Mouse (Mus musculus): ENCODE data around the gene Tenm2. TPM values are rescaled to one million over a fixed set of nuclear protein-coding genes. Genes with fewer than 3 reads are reported as not detected.

Tenm2 gene
- polyA plus RNA-seq, 1 experiment from 2014 or later = 5.6 TPM

GRCm38 (mm10) chr11:36246152-36246551, 989.6 kb downstream of the Tenm2 start:
- WGBS = 63% methylated on average over 3 of the region's 3 CpGs
- Histone ChIP-seq H3K27ac (no peak overlapping the region), H3K9ac (no peak overlapping the region), H3K27me3 (no peaks in the 10 kb centered on the region), H3K36me3 (no peaks in the 10 kb centered on the region), H3K4me1 (peaks cover 17% of the 10 kb centered on the region), H3K4me2 (no peak overlapping the region), H3K4me3 (no peak overlapping the region), H3K9me3 (no peaks in the 10 kb centered on the region)
- ATAC-seq (ENCODE audit: insufficient number of reproducible peaks, low FRiP score, low TSS enrichment, low read depth) = no peak

DNA sequence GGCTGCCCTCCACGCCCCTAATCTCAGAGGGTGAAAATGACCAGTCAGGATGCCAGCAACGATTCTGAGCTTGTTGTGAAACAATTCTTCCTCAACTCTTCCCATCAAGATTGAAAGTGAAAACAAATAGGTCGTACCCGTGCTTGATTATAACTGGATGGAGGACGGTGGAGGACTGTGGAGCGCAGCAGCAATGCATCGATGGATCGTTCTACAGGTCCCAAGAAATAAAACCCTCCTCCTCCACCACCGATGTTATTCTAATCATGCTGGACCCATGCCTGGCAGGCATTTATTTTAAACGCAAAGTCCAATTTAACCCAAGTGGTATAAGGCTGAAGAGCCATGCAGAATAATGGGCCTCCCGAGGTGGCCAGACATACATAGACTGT, 991.3 kb downstream of the Tenm2 start:
- Histone ChIP-seq H3K27me3 (no peaks in the 10 kb centered on the region), H3K9ac (no peak overlapping the region), H3K27ac (peak overlapping the region; percentile 50), H3K9me3 (no peaks in the 10 kb centered on the region), H3K36me3 (no peaks in the 10 kb centered on the region), H3K4me3 (no peak overlapping the region), H3K4me1 (peaks cover 17% of the 10 kb centered on the region), H3K4me2 (no peak overlapping the region)
- 74% methylated on average over 11 of the region's 11 CpGs for WGBS
- no peak for ATAC-seq (ENCODE audit: insufficient number of reproducible peaks, low FRiP score, low TSS enrichment, low read depth)

GRCm38 (mm10) chr11:36243747-36244490, 991.8 kb downstream of the Tenm2 start:
- H3K9me3 ChIP-seq = no peaks in the 10 kb centered on the region
- H3K4me1 ChIP-seq = peaks cover 21% of the 10 kb centered on the region
- H3K9ac ChIP-seq = no peak overlapping the region
- peak; percentile 35; the same call in 1 of the 2 replicates for ATAC-seq (ENCODE audit: insufficient number of reproducible peaks, low FRiP score, low TSS enrichment, low read depth)
- no peaks in the 10 kb centered on the region for H3K27me3 ChIP-seq
- H3K4me3 ChIP-seq = no peak overlapping the region
- peak overlapping the region; percentile 50 for H3K27ac ChIP-seq
- WGBS = 29% methylated on average over 18 of the region's 18 CpGs
- no peaks in the 10 kb centered on the region for H3K36me3 ChIP-seq
- H3K4me2 ChIP-seq = peak overlapping the region; percentile 6

DNA sequence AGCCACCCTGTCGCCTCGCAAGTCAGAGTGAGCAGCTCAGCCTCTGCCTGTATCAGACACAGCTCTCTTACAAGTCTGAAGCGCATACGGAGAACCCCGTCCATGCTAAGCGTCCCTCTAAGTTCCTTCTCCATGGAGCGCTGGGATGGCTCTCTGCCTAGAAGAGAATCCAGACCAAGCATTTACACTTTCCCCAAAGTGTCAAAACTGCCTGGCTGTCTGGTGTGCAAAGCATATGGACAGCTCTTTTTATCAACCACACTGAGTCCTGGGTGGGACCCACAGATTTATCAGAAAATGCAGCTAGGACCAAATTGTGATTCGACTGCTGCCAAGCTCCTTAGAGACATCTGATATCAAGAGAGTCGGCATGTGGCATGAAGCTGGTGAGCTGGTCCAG, 996.9 kb downstream of the Tenm2 start:
- H3K27ac ChIP-seq = no peak overlapping the region
- H3K36me3 ChIP-seq = no peaks in the 10 kb centered on the region
- no peak overlapping the region for H3K4me2 ChIP-seq
- H3K27me3 ChIP-seq = no peaks in the 10 kb centered on the region
- H3K4me1 ChIP-seq = peaks cover 15% of the 10 kb centered on the region
- no peak overlapping the region for H3K4me3 ChIP-seq
- H3K9me3 ChIP-seq = no peaks in the 10 kb centered on the region
- no peak overlapping the region for H3K9ac ChIP-seq
- ATAC-seq (ENCODE audit: insufficient number of reproducible peaks, low FRiP score, low TSS enrichment, low read depth) = no peak
- WGBS = 77% methylated on average over 9 of the region's 9 CpGs

DNA sequence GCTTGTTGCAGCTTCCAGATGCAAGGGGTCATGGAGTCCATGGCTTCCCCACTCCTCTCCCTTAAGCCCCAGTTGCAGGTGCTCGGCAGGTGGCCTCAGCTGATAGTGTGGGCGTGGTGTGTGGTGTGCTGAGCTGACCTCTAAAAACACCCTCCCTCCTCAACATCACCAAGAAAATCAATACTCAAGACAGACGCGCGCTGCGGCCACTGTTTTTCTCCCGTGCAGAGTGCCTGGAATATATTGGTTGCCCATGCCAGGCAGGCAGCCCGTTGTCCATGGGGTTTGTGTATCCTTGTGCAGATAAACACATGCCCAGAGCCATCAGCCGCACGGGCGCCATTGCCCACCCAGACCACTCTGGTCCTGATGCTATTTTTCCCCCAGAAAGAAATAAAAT, 1007.1 kb downstream of the Tenm2 start:
- Histone ChIP-seq H3K27me3 (no peaks in the 10 kb centered on the region), H3K9ac (no peak overlapping the region), H3K36me3 (no peaks in the 10 kb centered on the region), H3K4me2 (no peak overlapping the region), H3K4me1 (peaks cover 6% of the 10 kb centered on the region), H3K9me3 (no peaks in the 10 kb centered on the region), H3K4me3 (no peak overlapping the region), H3K27ac (no peak overlapping the region)
- WGBS = 84% methylated on average over 11 of the region's 11 CpGs
- ATAC-seq (ENCODE audit: insufficient number of reproducible peaks, low FRiP score, low TSS enrichment, low read depth) = no peak

GRCm38 (mm10) chr11:36228196-36228595, 1007.6 kb downstream of the Tenm2 start:
- Histone ChIP-seq H3K4me3 (no peak overlapping the region), H3K9ac (no peak overlapping the region), H3K27ac (no peak overlapping the region), H3K4me2 (no peak overlapping the region), H3K9me3 (no peaks in the 10 kb centered on the region), H3K36me3 (no peaks in the 10 kb centered on the region), H3K27me3 (no peaks in the 10 kb centered on the region), H3K4me1 (peaks cover 6% of the 10 kb centered on the region)
- no peak for ATAC-seq (ENCODE audit: insufficient number of reproducible peaks, low FRiP score, low TSS enrichment, low read depth)
- 76% methylated on average over 6 of the region's 6 CpGs for WGBS

DNA sequence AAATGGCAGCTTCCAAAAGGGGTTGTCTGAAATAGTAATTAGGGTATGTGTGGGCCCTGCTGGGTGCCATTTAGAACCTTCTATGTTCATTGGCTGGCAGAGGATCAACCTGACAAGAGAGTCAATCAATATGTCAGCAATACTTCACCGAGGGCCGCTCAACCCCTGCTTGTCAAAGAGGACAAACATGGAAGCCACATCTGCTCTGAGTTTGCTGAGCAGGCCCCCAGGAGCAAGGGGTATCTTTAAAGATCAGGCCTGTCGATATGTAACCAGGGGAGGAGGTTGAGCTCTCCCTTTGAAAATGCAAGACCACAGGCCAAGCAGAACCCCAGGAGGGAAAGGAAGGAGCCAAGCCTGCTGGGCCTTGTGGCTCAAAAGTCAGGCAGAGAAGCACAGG, 1009.7 kb downstream of the Tenm2 start:
- Histone ChIP-seq H3K9ac (no peak overlapping the region), H3K36me3 (no peaks in the 10 kb centered on the region), H3K4me2 (no peak overlapping the region), H3K4me1 (peaks cover 11% of the 10 kb centered on the region), H3K4me3 (no peak overlapping the region), H3K27me3 (no peaks in the 10 kb centered on the region), H3K9me3 (no peaks in the 10 kb centered on the region), H3K27ac (no peak overlapping the region)
- 49% methylated on average over 3 of the region's 3 CpGs for WGBS
- no peak for ATAC-seq (ENCODE audit: insufficient number of reproducible peaks, low FRiP score, low TSS enrichment, low read depth)

- Histone ChIP-seq H3K4me1 (peaks cover 18% of the 10 kb centered on the region), H3K9ac (no peak overlapping the region), H3K4me2 (no peak overlapping the region), H3K9me3 (no peaks in the 10 kb centered on the region), H3K27ac (no peak overlapping the region), H3K27me3 (no peaks in the 10 kb centered on the region), H3K4me3 (no peak overlapping the region), H3K36me3 (no peaks in the 10 kb centered on the region)
- 87% methylated on average over 7 of the region's 7 CpGs for WGBS
- no peak for ATAC-seq (ENCODE audit: insufficient number of reproducible peaks, low FRiP score, low TSS enrichment, low read depth)
These were observed 1011.9 kb downstream of the Tenm2 start for GRCm38 (mm10) chr11:36223716-36224439.

DNA sequence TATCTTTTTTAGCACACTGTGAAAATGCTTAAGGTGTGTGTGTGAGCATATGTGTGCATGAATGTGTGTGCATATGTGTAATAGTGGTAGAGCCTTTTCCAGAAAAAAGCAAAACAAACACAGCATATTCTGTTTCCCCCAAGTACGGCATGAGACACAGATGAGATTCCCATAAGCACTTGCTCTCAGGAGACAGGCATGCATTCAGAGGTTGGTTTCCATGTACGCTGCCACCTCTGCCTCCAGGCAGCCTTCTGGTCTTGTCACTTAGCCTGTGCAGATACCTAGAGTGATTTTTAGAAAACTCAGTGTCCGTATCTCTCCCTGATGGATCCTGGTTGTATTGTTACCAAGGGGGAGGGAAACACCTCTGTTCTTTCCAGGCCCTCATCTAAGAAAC, 1013.7 kb downstream of the Tenm2 start:
- no peak overlapping the region for H3K27ac ChIP-seq
- no peak for ATAC-seq (ENCODE audit: insufficient number of reproducible peaks, low FRiP score, low TSS enrichment, low read depth)
- no peaks in the 10 kb centered on the region for H3K36me3 ChIP-seq
- WGBS = 80% methylated on average over 3 of the region's 3 CpGs
- H3K4me1 ChIP-seq = peaks cover 12% of the 10 kb centered on the region
- no peaks in the 10 kb centered on the region for H3K27me3 ChIP-seq
- no peak overlapping the region for H3K9ac ChIP-seq
- H3K4me3 ChIP-seq = no peak overlapping the region
- no peaks in the 10 kb centered on the region for H3K9me3 ChIP-seq
- H3K4me2 ChIP-seq = no peak overlapping the region

DNA sequence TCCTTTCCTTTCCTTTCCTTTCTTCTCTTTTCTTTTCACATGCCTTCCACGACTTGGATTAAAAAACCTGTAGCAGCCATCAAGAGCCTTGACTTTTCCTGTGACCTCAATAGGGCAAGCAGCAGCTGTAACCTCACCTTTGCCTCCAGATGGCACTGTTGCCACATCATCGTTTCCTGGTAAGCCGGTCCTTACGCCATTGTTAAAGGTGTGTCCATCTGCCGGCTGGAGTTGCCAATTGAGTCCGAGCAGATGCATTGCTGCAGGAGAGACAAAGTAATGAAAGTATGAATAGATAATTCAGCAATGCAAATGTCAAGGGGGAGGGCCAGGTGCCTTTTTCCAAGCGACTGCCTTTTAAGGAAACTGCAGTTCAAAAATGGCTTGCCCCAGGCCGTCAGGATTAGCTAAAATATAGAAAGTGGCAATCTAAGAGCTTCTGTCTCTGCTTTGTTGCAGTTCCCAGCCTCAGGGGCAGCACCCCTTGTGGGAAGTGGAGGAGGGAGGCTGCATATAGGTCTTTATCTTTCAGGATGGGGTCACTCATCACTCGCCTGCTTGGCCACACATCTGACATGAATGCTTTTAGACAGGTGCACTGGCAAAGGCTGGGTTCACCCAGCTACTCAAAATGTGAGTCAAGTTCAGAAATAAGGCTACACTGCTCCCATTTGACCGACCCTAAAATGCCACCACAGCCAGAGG, 1014.3 kb downstream of the Tenm2 start:
- Histone ChIP-seq H3K27ac (no peak overlapping the region), H3K27me3 (no peaks in the 10 kb centered on the region), H3K4me2 (peak overlapping the region; percentile 45), H3K4me1 (peaks cover 12% of the 10 kb centered on the region), H3K9me3 (no peaks in the 10 kb centered on the region), H3K4me3 (peak overlapping the region; percentile 23; the same call in 1 of the 2 replicates), H3K36me3 (no peaks in the 10 kb centered on the region), H3K9ac (no peak overlapping the region)
- 17% methylated on average over 10 of the region's 10 CpGs for WGBS
- ATAC-seq (ENCODE audit: insufficient number of reproducible peaks, low FRiP score, low TSS enrichment, low read depth) = no peak

GRCm38 (mm10) chr11:36220651-36221050, 1015.1 kb downstream of the Tenm2 start:
- Histone ChIP-seq H3K27ac (peak overlapping the region; percentile 4; the same call in 1 of the 2 replicates), H3K9ac (no peak overlapping the region)
- WGBS = 19% methylated on average over 5 of the region's 5 CpGs

DNA sequence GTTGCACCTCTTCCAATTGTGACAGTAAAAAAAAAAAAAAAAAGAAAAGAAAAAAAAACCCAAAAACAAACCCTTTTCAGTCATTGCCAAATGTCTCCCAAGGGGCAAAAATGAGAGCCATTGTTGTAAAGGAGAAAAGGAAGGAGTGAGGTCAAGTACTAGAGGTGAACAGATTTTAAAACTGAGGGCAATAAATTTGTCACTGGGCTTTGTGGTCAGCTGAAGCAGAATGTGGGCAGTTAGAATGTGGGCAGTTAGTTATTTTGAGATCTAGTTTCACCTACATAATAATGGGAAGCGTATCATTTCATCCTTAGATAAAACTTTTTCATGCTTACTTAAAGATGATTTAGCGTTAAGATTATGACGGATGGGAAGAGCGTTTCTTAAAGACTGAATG, 1016.2 kb downstream of the Tenm2 start:
- no peak for ATAC-seq (ENCODE audit: insufficient number of reproducible peaks, low FRiP score, low TSS enrichment, low read depth)
- H3K27ac ChIP-seq = no peak overlapping the region
- H3K4me1 ChIP-seq = peaks cover 12% of the 10 kb centered on the region
- H3K4me3 ChIP-seq = no peak overlapping the region
- H3K36me3 ChIP-seq = no peaks in the 10 kb centered on the region
- no peaks in the 10 kb centered on the region for H3K27me3 ChIP-seq
- H3K9ac ChIP-seq = no peak overlapping the region
- 81% methylated on average over 4 of the region's 4 CpGs for WGBS
- H3K4me2 ChIP-seq = no peak overlapping the region
- H3K9me3 ChIP-seq = no peaks in the 10 kb centered on the region

More at GRCm38 (mm10) chr11:36220651-36221050, 1015.1 kb downstream of the Tenm2 start:
- no peak for ATAC-seq (ENCODE audit: insufficient number of reproducible peaks, low FRiP score, low TSS enrichment, low read depth)
- Histone ChIP-seq H3K4me1 (peaks cover 12% of the 10 kb centered on the region), H3K36me3 (no peaks in the 10 kb centered on the region), H3K4me2 (no peak overlapping the region), H3K27me3 (no peaks in the 10 kb centered on the region), H3K4me3 (no peak overlapping the region), H3K9me3 (no peaks in the 10 kb centered on the region)
